Mouse (Mus musculus): ENCODE data around the gene Mpzl3.

The Mpzl3 gene

DNA sequence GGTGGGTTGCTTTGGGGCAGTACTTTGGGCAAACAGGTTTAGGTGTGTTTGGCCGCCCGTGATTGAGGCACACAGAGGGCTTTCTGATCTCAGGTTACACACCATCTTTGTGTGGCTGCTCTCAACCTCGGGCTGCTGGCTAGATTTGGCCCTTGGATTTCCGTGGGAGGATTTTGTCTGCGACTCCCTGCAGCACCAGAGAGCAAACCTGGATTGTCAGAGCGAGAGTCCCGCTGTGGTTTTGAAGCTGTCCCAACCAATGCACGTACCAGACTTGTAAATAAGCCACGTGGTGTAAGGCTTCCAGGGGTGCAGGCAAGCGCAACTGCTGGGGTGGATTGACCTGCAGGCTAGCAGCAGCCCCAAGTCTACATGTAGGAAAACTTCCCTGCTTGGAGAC, 12.0 kb upstream of the Mpzl3 start:
- no peak for DNase-seq (ENCODE audit: low read depth)

DNA sequence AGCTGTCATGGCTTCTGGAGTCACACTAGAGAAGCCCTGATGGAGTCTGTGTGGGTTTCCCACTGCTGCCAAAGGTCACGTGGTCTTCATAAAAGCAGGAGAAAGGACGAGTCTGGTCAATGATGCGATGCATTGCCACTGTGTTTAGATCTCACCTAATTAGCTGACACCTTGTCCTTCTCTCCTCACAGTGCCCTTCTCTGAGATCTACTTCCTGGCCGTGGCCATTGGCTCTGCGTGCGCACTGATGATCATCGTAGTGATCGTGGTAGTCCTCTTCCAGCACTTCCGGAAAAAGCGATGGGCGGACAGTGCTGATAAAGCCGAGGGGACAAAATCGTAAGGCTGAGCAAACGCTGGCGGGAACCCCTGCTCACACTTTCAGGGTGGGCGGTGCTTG, 8.0 kb upstream of the Mpzl3 start:
- no peak for DNase-seq (ENCODE audit: low read depth)

- peak; percentile 52 for DNase-seq (ENCODE audit: low read depth)
Measured at GRCm38 (mm10) chr9:45048511-45048910, 6.5 kb upstream of the Mpzl3 start.

DNA sequence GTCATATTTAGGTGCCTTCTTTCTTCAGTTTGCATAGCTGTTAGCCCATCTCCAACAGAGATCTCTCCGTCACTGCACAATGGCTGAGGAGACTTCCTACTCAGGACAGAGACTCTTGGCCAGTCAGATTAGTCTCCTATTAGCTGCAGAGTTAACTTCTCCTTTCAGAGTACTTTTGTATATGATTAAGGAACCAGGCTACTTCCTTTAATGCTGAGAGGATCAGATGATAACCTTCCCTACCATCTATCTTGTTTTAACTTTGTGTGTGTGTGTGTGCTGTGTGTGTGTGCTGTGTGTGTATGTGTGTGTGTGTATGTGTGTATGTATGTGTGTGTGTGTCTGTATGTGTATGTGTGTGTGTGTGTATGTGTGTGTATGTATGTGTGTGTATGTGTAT, 5.3 kb upstream of the Mpzl3 start:
- no peak for DNase-seq (ENCODE audit: low read depth)

- DNase-seq (ENCODE audit: low read depth) = no peak
Measured at GRCm38 (mm10) chr9:45050301-45050700, 4.7 kb upstream of the Mpzl3 start.

DNA sequence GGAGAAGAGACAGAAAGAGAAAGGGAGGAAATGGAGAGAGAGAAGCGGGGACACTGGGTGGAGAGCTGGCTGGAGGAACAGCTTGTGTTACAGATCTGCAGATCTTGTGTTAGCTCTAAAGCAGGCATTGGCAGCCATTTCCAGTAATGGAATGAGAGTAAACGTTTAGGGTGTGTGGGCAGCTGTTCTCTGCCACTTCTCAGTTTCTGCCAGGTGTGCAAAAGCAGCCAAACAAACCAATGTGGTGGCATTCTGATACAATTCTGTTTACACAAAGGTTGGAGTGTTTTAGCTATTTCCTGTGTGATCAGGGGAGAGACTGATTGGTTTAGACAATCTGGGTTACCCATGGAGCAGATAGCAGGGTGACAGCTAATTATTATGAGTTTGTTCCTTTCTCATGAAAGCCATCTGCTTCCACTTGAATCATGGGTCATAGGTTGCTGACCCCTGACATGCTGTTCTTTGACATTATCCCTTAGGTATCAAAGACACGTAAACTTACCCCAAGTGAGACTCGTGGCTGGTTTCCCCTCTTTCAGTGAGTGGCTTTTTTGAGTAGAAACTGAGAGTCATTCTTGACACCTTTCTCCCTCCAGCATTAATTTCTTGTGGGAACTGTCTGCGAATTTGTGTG, 3.4 kb downstream of the Mpzl3 start:
- no peak for DNase-seq (ENCODE audit: low read depth)

DNA sequence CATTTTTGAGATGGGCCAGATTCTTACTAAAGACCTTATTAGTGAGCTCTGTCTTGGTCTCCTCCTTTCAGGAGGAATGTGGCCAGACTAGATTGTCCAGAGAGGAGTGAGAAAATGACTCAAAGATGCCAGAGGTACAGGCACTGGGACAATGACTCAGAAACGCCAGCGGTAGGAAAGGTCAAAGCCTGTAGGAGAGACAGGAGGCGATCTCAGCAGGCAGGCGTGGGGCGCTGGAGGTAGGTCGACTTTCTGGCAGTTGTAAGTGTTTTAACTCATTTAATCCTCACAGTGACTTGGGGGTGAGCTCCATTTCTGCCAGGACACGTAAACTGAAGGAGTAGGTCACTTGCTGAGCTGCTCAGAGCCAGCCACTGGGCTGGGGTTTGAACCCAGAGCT, 5.2 kb downstream of the Mpzl3 start:
- DNase-seq (ENCODE audit: low read depth) = no peak

- DNase-seq (ENCODE audit: low read depth) = no peak
Measured at GRCm38 (mm10) chr9:45062677-45063076, 7.7 kb downstream of the Mpzl3 start.

DNA sequence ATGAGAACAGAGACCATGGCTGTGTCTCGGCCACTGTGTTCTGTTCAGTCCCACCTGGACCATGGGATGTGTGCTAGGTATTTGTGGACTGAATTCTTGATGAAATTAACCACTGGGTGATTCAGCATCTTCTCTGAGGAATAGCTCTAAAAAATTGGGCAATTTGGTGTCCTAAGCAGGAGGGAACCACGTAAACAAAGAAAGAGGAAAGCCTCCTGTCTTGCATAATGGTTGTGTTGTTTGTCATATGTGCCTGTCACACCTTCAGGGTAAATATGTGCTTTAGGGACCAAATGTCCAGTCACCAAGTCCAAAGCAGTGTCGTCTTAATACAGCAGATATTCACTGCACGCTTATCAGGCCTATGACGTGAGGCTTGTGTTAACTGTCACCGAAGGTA, 9.4 kb downstream of the Mpzl3 start:
- no peak for DNase-seq (ENCODE audit: low read depth)

- DNase-seq (ENCODE audit: low read depth) = no peak
Measured at GRCm38 (mm10) chr9:45066735-45067134, 11.7 kb downstream of the Mpzl3 start.

DNA sequence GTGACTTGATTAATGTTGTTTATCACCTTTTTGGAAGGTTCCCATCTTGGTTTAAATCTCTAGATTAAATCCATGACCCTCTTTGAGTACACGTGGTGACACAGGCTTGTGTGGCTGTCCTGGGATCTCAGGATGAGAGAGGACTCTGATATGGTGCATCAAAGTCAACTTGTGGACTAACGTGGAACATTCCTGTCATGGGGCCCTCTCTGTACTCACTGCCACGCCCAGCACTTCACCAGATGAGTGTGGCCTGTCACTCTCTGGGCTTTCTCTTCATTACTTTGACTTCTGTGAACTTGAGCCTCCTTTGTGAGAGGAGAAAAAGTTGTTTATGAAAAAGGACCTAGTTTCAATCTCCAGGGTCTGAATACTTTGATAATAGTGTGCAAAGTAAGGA, 16.8 kb downstream of the Mpzl3 start:
- DNase-seq (ENCODE audit: low read depth) = no peak

- no peak for DNase-seq (ENCODE audit: low read depth)
Measured at GRCm38 (mm10) chr9:45077859-45078258, 22.9 kb downstream of the Mpzl3 start.

DNA sequence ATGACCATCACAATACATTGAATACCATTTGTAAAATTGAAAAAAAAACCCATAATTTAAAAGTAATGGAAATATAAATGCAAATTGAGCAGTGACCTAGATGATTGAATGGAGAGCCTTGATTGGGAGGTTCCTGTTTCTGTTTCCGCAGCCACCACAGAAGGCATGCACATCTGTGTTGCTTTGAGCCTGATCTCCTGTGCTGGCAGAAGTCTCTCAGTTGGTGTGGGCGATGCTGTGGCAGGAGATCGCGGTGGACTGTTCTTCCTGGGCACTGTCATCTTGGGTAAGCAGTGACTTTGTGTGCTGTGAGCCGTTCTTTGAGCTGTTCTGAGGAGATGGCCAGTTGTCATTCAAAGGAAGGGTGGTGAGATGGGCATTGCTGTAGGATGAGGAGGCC, 24.0 kb downstream of the Mpzl3 start, which contains the start of gene Jaml:
Gene Jaml, plus strand, starts transcription at position 173 of the 400 bp plus-strand sequence.
- DNase-seq (ENCODE audit: low read depth) = no peak

DNA sequence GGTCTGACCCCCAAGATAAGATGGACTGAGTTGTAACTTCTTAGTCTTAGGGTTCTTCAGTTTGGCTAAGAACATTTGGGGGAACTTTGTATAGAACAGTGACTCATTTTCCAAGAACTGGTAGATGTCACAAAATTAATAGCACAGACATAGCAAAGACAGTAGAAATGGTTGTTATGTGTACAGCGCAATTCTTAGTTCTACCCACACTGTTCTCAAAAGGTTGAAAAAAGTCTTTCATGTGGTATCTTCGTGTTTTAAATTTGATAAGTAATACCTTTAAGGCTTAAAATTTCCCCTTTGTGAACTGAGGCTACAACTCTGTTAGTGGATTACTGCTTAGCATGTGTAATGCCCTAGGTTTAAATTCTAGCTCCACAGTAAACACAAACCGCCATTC, 28.1 kb downstream of the Mpzl3 start:
- no peak for DNase-seq (ENCODE audit: low read depth)

DNA sequence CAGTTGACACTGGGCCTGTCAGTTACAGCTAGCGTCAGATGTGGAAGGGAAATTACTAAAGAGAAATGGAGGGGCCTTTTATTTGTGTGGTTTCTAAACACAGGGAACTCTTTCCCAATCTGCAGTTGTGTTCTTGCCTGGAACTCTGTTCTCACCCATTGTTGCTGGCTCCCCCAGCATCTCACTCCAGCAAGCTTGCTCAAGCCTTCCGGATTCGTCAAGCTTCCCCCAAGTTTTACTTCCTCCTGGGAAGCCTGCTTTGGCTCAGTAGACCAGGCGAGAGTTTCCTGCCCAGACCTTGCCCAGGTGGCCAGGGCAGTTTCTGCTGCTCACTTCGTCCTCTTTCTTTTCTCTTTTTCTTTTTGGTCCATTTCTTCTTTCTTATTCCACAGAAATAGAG, 29.6 kb downstream of the Mpzl3 start:
- no peak for DNase-seq (ENCODE audit: low read depth)

DNA sequence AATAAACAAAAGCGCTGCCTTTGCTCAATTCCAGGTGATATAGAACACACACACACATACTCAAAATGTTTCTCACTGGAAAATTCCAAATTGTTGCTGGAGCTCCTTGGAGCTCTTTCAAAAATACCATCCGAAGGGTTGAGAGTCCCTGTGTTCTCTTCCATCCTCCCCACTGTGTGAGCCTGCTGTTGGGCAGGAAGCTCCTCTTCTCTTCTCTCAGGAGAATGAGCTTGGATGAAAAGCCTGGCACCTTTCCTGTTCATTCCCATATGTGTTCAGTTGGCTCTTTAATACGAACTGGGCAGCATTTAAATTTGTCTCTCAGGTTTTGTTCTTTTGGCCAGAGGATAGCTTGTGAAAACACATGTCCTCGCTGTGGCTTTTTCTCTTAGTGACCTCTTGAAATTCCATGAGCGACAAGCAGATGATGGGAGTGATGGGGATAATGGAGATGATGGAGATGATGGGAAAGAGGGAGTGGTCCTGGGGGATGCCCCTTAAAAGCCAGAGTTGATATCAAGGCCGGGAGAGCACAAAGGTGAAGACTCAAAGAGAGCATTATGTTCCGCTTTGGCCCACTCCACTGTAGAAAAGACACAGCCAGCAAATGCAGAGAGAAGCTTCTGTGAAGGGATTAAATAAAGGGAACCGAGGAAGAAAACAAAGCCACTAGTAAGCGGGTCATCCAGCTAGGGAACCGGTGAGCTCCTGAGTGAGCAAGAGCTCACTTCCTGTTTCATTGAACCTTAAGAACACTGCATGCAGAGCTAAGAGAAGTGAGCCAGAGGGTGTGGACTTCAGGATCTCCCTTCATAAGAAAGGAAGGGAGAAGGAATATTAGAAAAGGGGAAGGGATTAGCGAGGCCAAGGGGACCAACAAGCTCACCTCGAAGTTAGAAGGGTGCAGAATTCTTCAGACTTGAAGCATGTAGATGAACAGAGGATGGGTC, 31.0 kb downstream of the Mpzl3 start:
- no peak for DNase-seq (ENCODE audit: low read depth)

GRCm38 (mm10) chr9:45088040-45088439, 33.1 kb downstream of the Mpzl3 start:
- no peak for DNase-seq (ENCODE audit: low read depth)

DNA sequence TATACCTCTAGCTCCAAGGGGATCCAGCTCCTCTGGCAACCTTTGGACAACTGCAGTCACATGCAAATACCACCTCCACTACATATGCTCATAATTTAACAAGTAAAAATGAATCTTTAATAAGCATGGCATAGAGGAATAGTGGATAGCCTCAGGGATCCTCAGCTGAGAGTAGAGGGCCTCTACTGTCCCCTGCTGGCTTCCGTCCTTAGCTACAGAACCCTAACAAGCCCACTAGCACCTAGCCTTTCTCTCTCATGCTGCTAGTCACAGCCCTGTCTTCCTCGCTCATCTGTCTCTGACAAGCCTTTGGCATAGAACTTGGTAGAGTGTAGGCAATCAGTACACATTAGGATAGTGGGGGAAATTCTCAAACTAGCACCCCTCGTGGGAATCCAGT, 35.8 kb downstream of the Mpzl3 start:
- DNase-seq (ENCODE audit: low read depth) = no peak

GRCm38 (mm10) chr9:45092641-45093040, 37.7 kb downstream of the Mpzl3 start:
- DNase-seq (ENCODE audit: low read depth) = peak; percentile 3

GRCm38 (mm10) chr9:45095149-45095937, 40.4 kb downstream of the Mpzl3 start:
- DNase-seq (ENCODE audit: low read depth) = peak; percentile 5

GRCm38 (mm10) chr9:45097877-45098276, 42.9 kb downstream of the Mpzl3 start:
- no peak for DNase-seq (ENCODE audit: low read depth)

DNA sequence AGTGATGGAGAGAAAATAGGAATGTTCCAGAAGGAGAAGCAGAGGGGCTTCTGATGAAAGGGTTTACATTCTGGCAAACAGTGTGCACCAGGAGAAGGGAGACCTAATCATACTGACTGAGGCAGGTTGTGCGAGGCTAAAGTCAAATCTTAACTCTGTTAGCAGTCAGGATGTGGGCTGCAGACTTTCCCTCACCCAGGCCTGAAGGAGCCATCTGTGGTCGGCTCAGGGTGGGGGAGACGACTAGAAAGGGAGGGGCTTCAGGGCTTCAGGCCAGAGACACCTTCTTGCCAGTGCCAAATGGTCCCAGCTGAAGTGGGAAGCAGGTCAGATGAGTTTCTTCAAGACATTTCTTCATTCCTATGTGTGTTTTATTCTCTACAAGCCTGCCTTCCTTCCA, 43.4 kb downstream of the Mpzl3 start:
- DNase-seq (ENCODE audit: low read depth) = no peak

DNA sequence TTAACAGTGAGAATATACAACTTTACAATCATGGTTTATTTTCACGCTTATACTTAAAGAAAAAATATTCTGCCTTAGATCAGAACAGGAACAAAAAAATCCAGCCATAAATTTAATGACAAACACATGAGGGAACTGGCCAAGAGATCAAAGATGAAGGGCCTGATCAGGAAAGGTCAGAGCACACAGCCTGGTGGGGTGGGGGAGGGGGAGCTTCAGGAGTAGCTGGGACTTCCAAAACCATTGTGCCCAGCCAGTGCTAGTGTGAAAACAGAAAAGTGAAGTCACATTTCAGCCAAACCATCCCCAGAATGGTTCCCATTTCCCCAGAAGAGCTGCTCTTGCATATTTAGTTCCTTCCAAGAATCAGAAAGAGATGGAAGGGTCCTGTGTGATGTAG, 47.5 kb downstream of the Mpzl3 start:
- no peak for DNase-seq (ENCODE audit: low read depth)
